Mouse (Mus musculus): ENCODE data around the gene Cyp4f39. TPM values are rescaled to one million over a fixed set of nuclear protein-coding genes. Genes with fewer than 3 reads are reported as not detected.

Gene Cyp4f39
- polyA plus RNA-seq (2012; rRNA removed) = not detected in 2 replicates

GRCm38 (mm10) chr17:32452482-32452881, at the start of gene Cyp4f39:
Gene Cyp4f39 (plus strand): TSS chr17:32452723.
- TF ChIP-seq CTCF (IDR thresholded peaks at IDR 0.05; ENCODE audit: extremely low read depth, insufficient read depth, low read length) (no peak), POLR2A (IDR thresholded peaks at IDR 0.05; ENCODE audit: extremely low read depth, insufficient read depth, low read length) (no peak)
- Histone ChIP-seq H3K4me3 (ENCODE audit: insufficient read depth, low read length) (no peak within 1 kb of the TSS), H3K27ac (ENCODE audit: insufficient read depth, low read length) (no peak within 1 kb of the TSS), H3K4me1 (ENCODE audit: control insufficient read depth, insufficient read depth, low read length) (no peaks in the 10 kb centered on the region)

GRCm38 (mm10) chr17:32402779-32403157, 49.8 kb upstream of the Cyp4f39 start:
- TF ChIP-seq CTCF (IDR thresholded peaks at IDR 0.05; ENCODE audit: extremely low read depth, insufficient read depth, low read length) = no peak
- TF ChIP-seq POLR2A (IDR thresholded peaks at IDR 0.05; ENCODE audit: extremely low read depth, insufficient read depth, low read length) = no peak
- peak overlapping the region; percentile 35; the same call in 1 of the 2 replicates for H3K27ac ChIP-seq (ENCODE audit: insufficient read depth, low read length)
- 0 out of 2 replicates have a peak overlapping the region, but pooled peaks have one; percentile 10 for H3K4me3 ChIP-seq (ENCODE audit: insufficient read depth, low read length)
- no peaks in the 10 kb centered on the region for H3K4me1 ChIP-seq (ENCODE audit: control insufficient read depth, insufficient read depth, low read length)

DNA sequence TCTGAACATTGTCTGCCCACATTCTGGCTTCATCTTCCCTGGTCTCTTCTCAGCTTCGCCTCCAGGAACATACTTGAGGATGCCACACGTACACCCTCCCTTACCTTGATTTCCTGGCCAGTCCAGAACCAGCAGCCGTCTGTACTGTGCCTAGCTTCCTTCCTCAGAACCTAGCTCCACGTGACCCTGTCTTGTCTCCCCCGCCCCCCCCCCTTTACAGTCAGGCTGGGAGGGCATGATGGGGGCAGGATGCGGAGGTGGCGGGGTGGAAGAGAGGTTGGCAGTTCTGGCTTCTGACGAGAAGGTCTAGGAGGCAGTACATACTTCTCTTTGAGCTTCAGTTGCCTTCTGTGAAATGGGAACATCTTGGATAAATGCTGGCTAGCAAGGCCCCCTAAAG, 49.1 kb upstream of the Cyp4f39 start, which contains the start of gene Rasal3:
Gene Rasal3 (minus strand): TSS at position 167 of the 400 bp plus-strand sequence.
- Histone ChIP-seq H3K4me3 (ENCODE audit: insufficient read depth, low read length) (0 out of 2 replicates have a peak within 1 kb of the TSS, but pooled peaks have one; percentile 10), H3K4me1 (ENCODE audit: control insufficient read depth, insufficient read depth, low read length) (no peaks in the 10 kb centered on the region), H3K27ac (ENCODE audit: insufficient read depth, low read length) (peak within 1 kb of the TSS; percentile 35; the same call in 1 of the 2 replicates)
- TF ChIP-seq CTCF (IDR thresholded peaks at IDR 0.05; ENCODE audit: extremely low read depth, insufficient read depth, low read length) (no peak), POLR2A (IDR thresholded peaks at IDR 0.05; ENCODE audit: extremely low read depth, insufficient read depth, low read length) (no peak)

DNA sequence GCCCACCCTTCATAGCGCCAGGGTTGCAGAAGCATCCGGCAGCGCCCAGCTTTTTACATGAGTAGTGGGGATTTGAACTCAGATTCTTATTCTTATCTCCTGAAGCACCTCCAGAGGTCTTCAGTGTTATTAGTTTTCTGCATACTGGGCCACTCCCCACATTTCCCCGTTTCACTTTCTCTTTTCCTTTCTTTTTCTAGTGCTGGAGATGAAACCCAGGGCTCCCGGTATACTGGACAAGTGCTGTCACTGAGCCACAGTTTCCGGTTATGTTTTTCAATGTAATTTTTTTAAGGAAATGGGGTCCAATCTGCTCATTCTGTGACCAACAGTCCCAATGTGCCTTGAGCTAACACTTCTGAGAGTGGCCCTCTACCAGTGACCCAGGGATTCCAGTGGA, 40.6 kb upstream of the Cyp4f39 start:
- no peak overlapping the region for H3K4me3 ChIP-seq (ENCODE audit: insufficient read depth, low read length)
- no peak overlapping the region for H3K27ac ChIP-seq (ENCODE audit: insufficient read depth, low read length)
- TF ChIP-seq CTCF (IDR thresholded peaks at IDR 0.05; ENCODE audit: extremely low read depth, insufficient read depth, low read length) (no peak), POLR2A (IDR thresholded peaks at IDR 0.05; ENCODE audit: extremely low read depth, insufficient read depth, low read length) (no peak)
- H3K4me1 ChIP-seq (ENCODE audit: control insufficient read depth, insufficient read depth, low read length) = no peaks in the 10 kb centered on the region

- H3K4me3 ChIP-seq (ENCODE audit: insufficient read depth, low read length) = no peak overlapping the region
- no peak for TF ChIP-seq CTCF (IDR thresholded peaks at IDR 0.05; ENCODE audit: extremely low read depth, insufficient read depth, low read length)
- TF ChIP-seq POLR2A (IDR thresholded peaks at IDR 0.05; ENCODE audit: extremely low read depth, insufficient read depth, low read length) = no peak
- H3K27ac ChIP-seq (ENCODE audit: insufficient read depth, low read length) = no peak overlapping the region
- H3K4me1 ChIP-seq (ENCODE audit: control insufficient read depth, insufficient read depth, low read length) = no peaks in the 10 kb centered on the region
Observed at GRCm38 (mm10) chr17:32415417-32416020, 37.0 kb upstream of the Cyp4f39 start.

- TF ChIP-seq POLR2A (IDR thresholded peaks at IDR 0.05; ENCODE audit: extremely low read depth, insufficient read depth, low read length) (no peak), CTCF (IDR thresholded peaks at IDR 0.05; ENCODE audit: extremely low read depth, insufficient read depth, low read length) (no peak)
- no peaks in the 10 kb centered on the region for H3K4me1 ChIP-seq (ENCODE audit: control insufficient read depth, insufficient read depth, low read length)
- H3K4me3 ChIP-seq (ENCODE audit: insufficient read depth, low read length) = no peak overlapping the region
- H3K27ac ChIP-seq (ENCODE audit: insufficient read depth, low read length) = no peak overlapping the region
Observed at GRCm38 (mm10) chr17:32416771-32417170, 35.8 kb upstream of the Cyp4f39 start.

GRCm38 (mm10) chr17:32419989-32420388, 32.5 kb upstream of the Cyp4f39 start:
- TF ChIP-seq POLR2A (IDR thresholded peaks at IDR 0.05; ENCODE audit: extremely low read depth, insufficient read depth, low read length) (no peak), CTCF (IDR thresholded peaks at IDR 0.05; ENCODE audit: extremely low read depth, insufficient read depth, low read length) (no peak)
- Histone ChIP-seq H3K4me1 (ENCODE audit: control insufficient read depth, insufficient read depth, low read length) (no peaks in the 10 kb centered on the region), H3K27ac (ENCODE audit: insufficient read depth, low read length) (no peak overlapping the region), H3K4me3 (ENCODE audit: insufficient read depth, low read length) (no peak overlapping the region)

- TF ChIP-seq POLR2A (IDR thresholded peaks at IDR 0.05; ENCODE audit: extremely low read depth, insufficient read depth, low read length) = no peak
- TF ChIP-seq CTCF (IDR thresholded peaks at IDR 0.05; ENCODE audit: extremely low read depth, insufficient read depth, low read length) = no peak
- H3K4me1 ChIP-seq (ENCODE audit: control insufficient read depth, insufficient read depth, low read length) = no peaks in the 10 kb centered on the region
- H3K4me3 ChIP-seq (ENCODE audit: insufficient read depth, low read length) = no peak overlapping the region
- no peak overlapping the region for H3K27ac ChIP-seq (ENCODE audit: insufficient read depth, low read length)
Observed at GRCm38 (mm10) chr17:32420781-32421180, 31.7 kb upstream of the Cyp4f39 start.

- Histone ChIP-seq H3K27ac (ENCODE audit: insufficient read depth, low read length) (no peak within 1 kb of the TSS), H3K4me1 (ENCODE audit: control insufficient read depth, insufficient read depth, low read length) (no peaks in the 10 kb centered on the region), H3K4me3 (ENCODE audit: insufficient read depth, low read length) (no peak within 1 kb of the TSS)
- TF ChIP-seq CTCF (IDR thresholded peaks at IDR 0.05; ENCODE audit: extremely low read depth, insufficient read depth, low read length) (no peak), POLR2A (IDR thresholded peaks at IDR 0.05; ENCODE audit: extremely low read depth, insufficient read depth, low read length) (no peak)
Observed at GRCm38 (mm10) chr17:32424034-32424433, 28.5 kb upstream of the Cyp4f39 start, which contains the start of gene Pglyrp2. Gene Pglyrp2 (minus strand): TSS chr17:32424167.

DNA sequence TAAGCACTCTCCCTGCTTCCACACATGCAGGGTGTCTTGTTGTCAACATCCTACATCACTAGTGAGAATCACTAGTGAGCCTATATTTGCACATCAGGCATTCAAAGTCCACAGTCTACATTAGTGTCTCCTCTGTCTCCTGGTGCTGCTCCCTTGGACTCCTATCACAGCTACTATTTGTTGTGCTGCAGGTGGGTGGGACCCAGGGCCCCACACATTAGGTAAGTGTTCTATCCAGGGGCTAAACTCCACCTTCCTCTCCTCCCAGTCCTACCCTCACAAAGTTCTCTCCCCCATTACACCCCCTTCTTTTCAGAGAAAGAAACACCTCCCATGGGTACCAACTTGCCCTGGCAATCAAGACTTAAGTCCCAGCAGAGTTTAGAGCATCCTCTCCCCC, 25.9 kb upstream of the Cyp4f39 start:
- TF ChIP-seq POLR2A (IDR thresholded peaks at IDR 0.05; ENCODE audit: extremely low read depth, insufficient read depth, low read length) (no peak), CTCF (IDR thresholded peaks at IDR 0.05; ENCODE audit: extremely low read depth, insufficient read depth, low read length) (no peak)
- no peak overlapping the region for H3K4me3 ChIP-seq (ENCODE audit: insufficient read depth, low read length)
- H3K27ac ChIP-seq (ENCODE audit: insufficient read depth, low read length) = no peak overlapping the region
- H3K4me1 ChIP-seq (ENCODE audit: control insufficient read depth, insufficient read depth, low read length) = no peaks in the 10 kb centered on the region

Measured in cortical plate, adult 2 months (tissue).